Mouse (Mus musculus) cortical plate, adult 2 months (tissue): ENCODE measurements around the gene Sf3a1. TPM values are rescaled to one million over a fixed set of nuclear protein-coding genes. Genes with fewer than 3 reads are reported as not detected.
A peak's percentile ranks its signal among the peaks of the same experiment; 100 is the strongest.

ENCODE experiments used
- H3K27ac ChIP-seq: fragments of 200-500 bp; 2 replicates; pipeline ENCODE4 v1.5.1; 2012; ENCODE audit warnings: low read length, control low read depth, inconsistent platforms; ENCODE audit not compliant: insufficient read depth
- H3K4me1 ChIP-seq: fragments of 200-500 bp; 2 replicates; pipeline ENCODE4 v1.6.1; 2011; ENCODE audit warnings: low read length; ENCODE audit not compliant: control insufficient read depth, insufficient read depth
- H3K4me3 ChIP-seq: fragments of 200-500 bp; 2 replicates; pipeline ENCODE4 v1.5.1; 2011; ENCODE audit warnings: mild to moderate bottlenecking, low read length, control low read depth; ENCODE audit not compliant: insufficient read depth
- CTCF ChIP-seq: fragments of 200-500 bp; IDR thresholded peaks from 2 replicates; pipeline ENCODE4 v1.5.1; 2011; ENCODE audit warnings: mild to moderate bottlenecking, control low read depth, low read length; ENCODE audit not compliant: insufficient read depth; ENCODE audit errors: extremely low read depth
- POLR2A ChIP-seq: fragments of 200-500 bp; IDR thresholded peaks from 2 replicates; pipeline ENCODE4 v1.6.1; 2011; ENCODE audit warnings: mild to moderate bottlenecking, low read length, control low read depth; ENCODE audit not compliant: insufficient read depth; ENCODE audit errors: extremely low read depth
- polyA plus RNA-seq: library from polyadenylated mRNA; depleted of rRNA; stranded (reverse); fragments of >200 nt; gene quantifications from 2 replicates; pipeline ENCODE4 v1.2.3, GENCODE M21; 2012

Gene Sf3a1
- polyA plus RNA-seq, 1 experiment: 38.8 TPM

DNA sequence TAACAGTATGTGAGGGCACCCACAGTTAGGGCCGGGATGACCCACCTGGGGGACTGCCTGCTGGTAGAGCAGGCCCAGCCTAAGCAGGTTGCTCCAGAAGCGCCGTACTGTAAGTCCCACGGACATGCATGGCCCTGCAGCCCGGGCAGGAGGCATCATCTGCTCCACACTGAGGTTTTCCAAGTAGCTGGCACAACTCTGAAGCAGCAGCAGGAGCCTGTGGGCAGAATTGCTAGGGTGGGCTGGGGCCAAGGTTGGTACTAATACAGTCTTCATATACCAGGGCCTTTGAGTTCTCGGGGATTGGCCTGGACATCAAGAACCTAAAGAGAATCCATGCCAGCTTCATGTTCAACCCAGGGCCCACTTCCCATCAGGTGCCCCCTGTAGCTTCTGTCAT lies 10.3 kb upstream of the Sf3a1 start:
- H3K27ac ChIP-seq: no peak overlapping the region
- no peak for TF ChIP-seq POLR2A
- no peak for TF ChIP-seq CTCF
- no peaks in the 10 kb centered on the region for H3K4me1 ChIP-seq
- H3K4me3 ChIP-seq: no peak overlapping the region

DNA sequence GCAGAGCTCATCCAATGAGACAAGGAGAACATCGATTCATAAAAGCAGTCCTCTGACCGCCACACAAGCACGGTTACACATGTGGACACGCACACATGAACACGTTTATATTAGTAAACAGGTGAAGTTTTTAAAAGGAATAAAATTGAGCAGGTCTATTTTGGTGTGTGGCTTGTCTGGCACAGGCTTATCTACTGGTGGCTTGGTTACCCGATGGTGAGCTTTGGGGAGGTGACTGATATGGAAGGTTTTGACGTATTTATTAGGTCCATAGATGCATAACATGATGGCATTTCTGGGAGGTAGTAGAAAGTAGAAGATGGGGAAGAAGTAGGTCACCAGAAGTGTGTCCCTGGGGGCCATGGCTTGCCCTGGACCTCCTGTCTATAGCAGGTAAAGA lies 6.5 kb upstream of the Sf3a1 start:
- H3K4me3 ChIP-seq: no peak overlapping the region
- no peaks in the 10 kb centered on the region for H3K4me1 ChIP-seq
- H3K27ac ChIP-seq: no peak overlapping the region
- TF ChIP-seq POLR2A (no peak), CTCF (no peak)

DNA sequence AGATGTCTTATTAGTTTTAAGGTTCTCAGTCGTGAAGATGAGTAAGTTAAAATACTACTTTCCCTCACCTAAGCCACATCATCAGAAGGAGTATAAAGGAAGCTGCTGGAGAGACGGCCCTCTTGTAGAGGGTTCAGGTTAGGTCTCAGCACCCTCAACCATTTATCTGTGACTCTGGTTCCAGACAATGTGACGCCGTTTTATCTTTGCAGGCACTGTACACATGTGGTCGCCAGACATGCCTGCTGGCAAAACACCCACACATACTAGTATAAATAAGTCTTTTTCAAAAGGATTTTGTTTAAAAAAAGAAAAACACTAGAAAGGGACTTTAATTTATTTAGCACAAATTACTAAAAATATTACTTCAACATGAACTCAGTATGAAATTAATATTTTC lies 4.5 kb upstream of the Sf3a1 start:
- Histone ChIP-seq H3K4me1 (peaks cover 2% of the 10 kb centered on the region), H3K27ac (no peak overlapping the region), H3K4me3 (no peak overlapping the region)
- no peak for TF ChIP-seq POLR2A
- no peak for TF ChIP-seq CTCF

DNA sequence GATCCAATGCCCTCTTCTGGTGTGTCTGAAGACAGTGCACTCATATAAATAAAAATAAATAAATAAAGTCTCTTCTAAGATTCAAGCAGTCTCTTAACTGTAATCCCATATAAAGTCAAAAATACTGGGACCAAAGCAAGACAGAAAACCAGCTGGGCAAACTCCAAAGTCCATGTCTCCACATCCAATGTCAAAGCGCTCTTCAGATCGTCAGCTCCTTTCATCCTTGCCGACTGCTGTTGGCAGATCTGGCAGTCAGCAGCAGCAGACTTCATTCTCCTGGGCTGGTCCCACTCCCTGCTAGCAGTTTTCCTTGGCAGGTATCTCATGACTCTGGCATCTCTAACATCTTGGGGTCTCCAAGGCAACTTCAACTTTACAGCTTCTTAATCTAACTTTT lies 1.5 kb upstream of the Sf3a1 start:
- H3K4me3 ChIP-seq: no peak overlapping the region
- TF ChIP-seq CTCF (no peak), POLR2A (no peak)
- H3K27ac ChIP-seq: no peak overlapping the region
- peaks cover 9% of the 10 kb centered on the region for H3K4me1 ChIP-seq

DNA sequence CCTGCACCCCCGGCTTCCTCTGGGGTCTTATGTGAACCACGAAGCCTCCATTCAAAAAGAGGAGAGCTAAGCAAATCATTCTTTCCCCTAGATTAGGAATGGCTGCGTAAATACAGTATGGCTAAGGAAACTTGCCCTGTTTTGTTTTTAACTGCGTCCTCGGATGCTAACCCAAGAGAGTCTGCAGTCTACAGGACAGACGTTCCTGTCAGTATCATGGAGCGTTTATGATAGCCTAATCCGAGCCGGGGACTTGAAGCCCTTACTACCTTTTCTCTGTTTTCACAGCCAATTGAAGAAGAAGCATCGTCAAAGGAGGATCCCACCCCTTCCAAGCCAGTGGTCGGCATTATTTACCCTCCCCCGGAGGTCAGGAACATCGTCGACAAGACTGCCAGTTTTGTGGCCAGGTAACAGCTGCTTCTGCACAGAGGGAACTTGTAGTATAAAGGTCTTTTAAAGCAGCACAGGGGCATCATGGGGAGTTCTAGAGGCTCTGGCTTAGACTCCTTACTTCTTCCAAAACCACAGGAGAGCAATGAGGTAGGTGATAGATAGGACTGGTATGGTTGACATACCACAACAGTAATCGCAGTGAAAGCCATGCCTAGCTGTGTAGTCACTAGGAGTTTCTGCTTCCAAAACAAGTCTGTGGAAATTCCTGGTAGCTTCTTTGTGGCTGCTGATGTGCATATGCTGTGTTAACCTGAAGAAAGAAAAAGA lies 769 bp downstream of the Sf3a1 start:
- TF ChIP-seq CTCF (no peak), POLR2A (no peak)
- Histone ChIP-seq H3K4me3 (peak overlapping the region; percentile 71), H3K4me1 (peaks cover 15% of the 10 kb centered on the region), H3K27ac (no peak overlapping the region)

DNA sequence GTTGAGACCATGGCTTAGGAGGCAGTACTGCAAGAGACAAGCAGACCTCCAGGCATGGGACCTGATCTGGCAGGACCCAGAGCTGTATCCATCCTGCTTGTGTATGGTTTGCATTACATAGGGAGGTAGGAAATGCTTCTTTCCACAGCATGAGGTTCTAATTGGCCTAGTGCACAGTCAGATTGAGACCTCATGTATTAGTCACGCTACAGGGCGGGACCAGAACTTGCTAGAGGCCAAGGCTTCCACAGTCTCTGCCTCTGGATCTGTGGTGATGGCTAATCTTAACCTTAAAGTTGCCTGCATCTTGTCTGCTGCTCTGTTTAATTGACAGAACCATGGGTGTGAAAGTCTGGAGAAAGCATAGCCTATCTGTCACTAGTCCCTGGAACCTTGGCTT lies 4.6 kb downstream of the Sf3a1 start:
- TF ChIP-seq CTCF (no peak), POLR2A (no peak)
- no peak overlapping the region for H3K4me3 ChIP-seq
- H3K27ac ChIP-seq: no peak overlapping the region
- peaks cover 13% of the 10 kb centered on the region for H3K4me1 ChIP-seq

DNA sequence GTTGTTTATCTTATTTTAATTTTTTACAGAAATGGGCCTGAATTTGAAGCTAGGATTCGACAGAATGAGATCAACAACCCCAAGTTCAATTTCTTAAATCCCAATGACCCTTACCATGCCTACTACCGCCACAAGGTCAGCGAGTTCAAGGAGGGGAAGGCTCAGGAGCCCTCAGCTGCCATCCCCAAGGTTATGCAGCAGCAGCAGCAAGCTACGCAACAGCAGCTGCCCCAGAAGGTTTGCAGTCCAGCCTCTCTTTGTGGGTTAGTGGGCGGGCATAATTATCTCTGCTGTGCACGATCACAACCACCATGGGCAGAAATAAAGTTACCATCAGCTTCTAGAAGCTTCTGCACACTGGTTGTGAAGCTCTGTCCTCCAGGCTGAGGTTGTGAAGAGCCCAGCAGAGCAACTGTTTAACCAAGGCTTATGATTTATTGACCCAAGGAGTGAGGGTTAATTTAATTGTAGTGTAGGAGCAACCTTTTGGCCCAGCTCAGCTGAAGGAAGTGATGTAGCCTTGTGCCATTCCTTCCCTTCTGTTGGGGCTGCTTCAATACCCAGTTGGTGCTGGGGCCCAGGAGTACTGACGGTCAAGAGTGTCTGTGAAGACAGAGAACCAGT lies 6.4 kb downstream of the Sf3a1 start:
- H3K4me3 ChIP-seq: no peak overlapping the region
- H3K4me1 ChIP-seq: peaks cover 9% of the 10 kb centered on the region
- TF ChIP-seq POLR2A (no peak), CTCF (no peak)
- H3K27ac ChIP-seq: no peak overlapping the region

DNA sequence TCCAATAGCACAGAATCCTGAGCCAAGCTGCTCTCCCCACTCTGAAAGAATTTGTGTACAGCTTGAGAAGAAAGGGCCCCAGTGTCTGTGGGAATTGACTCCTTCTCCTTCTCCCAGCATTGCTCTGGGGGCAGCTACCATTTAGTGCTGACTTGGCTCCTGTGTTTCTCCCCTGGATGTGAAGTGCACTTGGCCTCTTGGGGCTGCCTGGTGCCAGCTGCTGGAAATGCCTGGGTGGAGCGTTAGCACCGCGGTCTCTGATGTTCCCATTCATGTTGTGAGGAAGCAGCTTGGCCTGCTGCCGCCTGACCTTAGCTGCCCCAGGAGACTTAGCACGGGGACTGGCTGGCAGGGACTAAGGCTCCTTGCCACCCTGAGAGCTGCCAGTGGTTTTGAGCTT lies 14.4 kb downstream of the Sf3a1 start:
- Histone ChIP-seq H3K4me3 (no peak overlapping the region), H3K4me1 (no peaks in the 10 kb centered on the region), H3K27ac (peak overlapping the region; percentile 44)
- TF ChIP-seq POLR2A (no peak), CTCF (no peak)

DNA sequence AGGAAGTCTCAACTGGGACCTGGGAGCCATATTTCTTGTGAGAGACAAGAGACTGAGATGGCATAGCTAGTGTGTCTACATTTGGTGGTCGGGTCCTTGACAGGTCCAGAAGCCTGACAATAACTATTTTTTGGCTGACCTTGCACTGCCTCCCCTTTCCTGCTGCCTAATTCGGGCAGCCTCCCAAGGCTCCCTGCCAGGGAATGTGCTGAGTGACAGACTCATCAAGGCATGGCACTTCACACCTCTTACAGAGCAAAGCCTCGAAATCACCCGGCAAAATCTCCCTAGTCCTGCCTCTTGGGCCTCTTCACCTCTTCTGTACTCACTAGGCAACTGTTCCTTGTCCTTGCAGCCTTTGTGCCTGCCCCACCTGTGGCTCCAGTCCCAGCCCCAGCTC lies 17.6 kb downstream of the Sf3a1 start:
- TF ChIP-seq POLR2A: no peak
- no peak for TF ChIP-seq CTCF

DNA sequence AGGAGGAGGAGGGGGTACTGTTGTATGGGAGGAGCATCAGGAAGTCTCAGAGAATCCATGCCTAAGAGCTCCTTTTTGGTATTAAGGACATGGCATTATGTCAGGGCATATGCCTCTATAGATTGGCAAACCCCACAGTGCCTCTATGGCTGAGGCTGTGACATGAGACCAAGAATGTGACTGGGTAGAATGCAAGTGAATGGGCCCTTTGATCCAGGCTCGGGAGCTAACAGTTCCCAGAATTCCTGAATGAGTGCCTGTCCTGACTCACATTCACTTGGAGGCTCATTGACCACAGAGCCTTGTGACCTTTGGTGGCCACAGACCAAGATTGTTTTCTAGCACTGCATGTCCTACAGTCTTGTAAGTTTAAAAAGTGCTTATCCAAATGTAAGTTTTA lies 21.9 kb downstream of the Sf3a1 start:
- no peak for TF ChIP-seq CTCF
- no peak for TF ChIP-seq POLR2A
- H3K4me3 ChIP-seq: no peak overlapping the region
- H3K4me1 ChIP-seq: peaks cover 6% of the 10 kb centered on the region; the same call in 1 of the 2 replicates
- no peak overlapping the region; the same call in 1 of the 2 replicates for H3K27ac ChIP-seq

More for the DNA sequence above, 17.6 kb downstream of the Sf3a1 start:
- no peak overlapping the region for H3K27ac ChIP-seq
- H3K4me1 ChIP-seq: peaks cover 2% of the 10 kb centered on the region; the same call in 1 of the 2 replicates
- no peak overlapping the region for H3K4me3 ChIP-seq

DNA sequence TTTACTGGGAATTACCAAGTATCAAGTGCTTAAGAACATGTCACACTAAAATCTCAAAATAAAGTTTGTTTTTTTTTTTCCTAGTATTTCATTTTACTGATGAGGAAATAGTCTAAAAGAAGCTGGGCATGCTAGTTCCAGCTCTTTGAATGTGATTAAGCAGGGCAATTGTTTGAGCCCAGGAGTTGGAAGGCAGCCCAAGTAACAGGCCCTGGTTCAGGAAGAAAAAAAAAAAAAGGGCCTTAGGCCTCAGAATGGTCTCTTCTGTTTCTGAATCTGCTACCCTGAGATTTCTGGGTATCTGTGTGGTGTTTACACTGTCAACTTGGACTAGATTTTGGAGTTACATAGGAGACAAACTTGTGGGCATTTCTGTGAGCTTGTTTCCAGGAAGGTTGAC lies 23.4 kb downstream of the Sf3a1 start:
- Histone ChIP-seq H3K4me1 (peaks cover 9% of the 10 kb centered on the region; the same call in 1 of the 2 replicates), H3K27ac (peak overlapping the region; percentile 83), H3K4me3 (no peak overlapping the region)
- TF ChIP-seq POLR2A (no peak), CTCF (no peak)
